Mouse (Mus musculus) layer of hippocampus, postnatal 14 days (tissue): Measurements from ENCODE around the gene Haspin. TPM values are rescaled to one million over a fixed set of nuclear protein-coding genes. Genes with fewer than 3 reads are reported as not detected.

Source experiments
- DNase-seq, 2 experiments: peaks; one replicate each; pipeline ENCODE4 v3.0.0; 2021 to 2022; ENCODE audit warnings: low spot score in 2 of 2, mixed read lengths in 1 of 2
- long read RNA-seq, 2 experiments: library from polyadenylated mRNA; stranded (forward); transcript quantifications; one replicate each; pipeline ENCODE4 v2.0.0; 2021
- total RNA-seq, 2 experiments: library from RNA; stranded (reverse); gene quantifications; 2 replicates each; pipeline ENCODE4 v1.2.3; 2021

The Haspin gene
- under 1 TPM; 0.31 to 0.74 TPM for total RNA-seq
- long read RNA-seq, experiment 1, result 0 reads
- long read RNA-seq, experiment 2, partial matches to known transcripts, result 0 of 1 reads
- long read RNA-seq, experiment 2, other reads (novel, unspliced or antisense), result 0 of 1 reads

DNA sequence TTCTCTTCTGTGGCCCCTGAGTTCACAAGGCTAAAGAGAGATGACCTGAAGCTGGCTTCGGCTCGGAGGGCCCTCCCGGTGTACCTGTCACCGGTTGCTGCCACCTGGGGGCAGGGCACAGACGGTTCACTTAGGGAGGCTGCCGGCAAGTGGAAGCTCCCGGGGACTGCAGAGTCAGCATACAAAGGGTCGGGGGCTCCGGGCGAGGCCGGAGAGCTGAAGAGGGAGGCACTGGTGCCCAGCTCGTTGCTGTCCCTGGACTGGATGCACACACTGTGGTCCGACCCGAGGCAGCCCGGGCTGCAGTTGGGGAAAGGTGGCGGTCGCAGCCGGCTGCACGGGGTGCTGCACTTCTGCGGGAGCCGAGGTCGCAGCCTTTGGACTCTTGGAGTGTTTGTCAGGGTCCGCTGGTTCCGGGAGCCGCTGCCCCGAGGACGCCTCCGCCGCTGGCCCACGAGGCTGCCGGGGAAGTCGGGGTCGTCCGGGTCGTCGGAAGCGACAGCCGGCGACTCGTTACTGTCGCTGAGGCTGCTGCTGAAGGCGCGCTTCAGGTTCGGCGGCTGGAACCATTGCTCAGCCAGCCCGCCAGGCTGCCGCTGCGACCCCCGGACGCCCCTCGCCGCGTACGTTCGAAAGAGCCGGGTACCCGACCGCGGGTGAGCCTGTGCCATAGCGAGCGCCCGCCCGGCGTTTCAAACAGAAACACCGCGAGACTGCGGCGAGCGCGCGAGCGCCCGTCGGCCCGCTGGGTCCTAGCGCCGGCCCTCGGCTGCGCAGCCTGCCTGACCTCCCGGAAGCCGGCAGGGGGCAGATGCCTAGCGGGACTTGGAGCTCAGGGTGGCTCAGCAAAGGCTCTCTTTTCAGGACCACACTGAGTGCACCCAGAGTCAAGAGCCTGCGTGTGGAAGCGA, at the start of gene Haspin:
Gene Haspin, minus strand, starts transcription at position 704 of the 911 bp plus-strand sequence.
- peak; percentile 88 for DNase-seq

DNA sequence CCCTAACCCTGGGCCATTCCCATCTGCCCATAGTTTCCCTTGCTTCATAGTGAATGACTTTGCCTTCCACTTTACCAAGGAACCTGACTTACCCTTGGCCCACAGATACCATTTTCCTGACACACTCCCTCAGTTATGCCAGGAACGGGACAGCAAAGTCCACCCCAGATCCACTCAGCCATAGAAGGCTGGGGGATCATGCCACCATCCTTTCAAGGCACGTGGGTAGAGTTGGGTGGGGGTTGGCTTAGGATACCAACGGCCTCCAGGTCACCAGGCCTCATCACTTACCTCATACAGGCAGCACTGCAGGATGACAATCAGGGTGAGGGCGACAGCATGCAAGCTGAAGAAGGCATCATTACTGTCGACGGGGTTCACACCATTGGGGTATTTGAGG, 49.1 kb upstream of the Haspin start:
- DNase-seq, result no peak

DNA sequence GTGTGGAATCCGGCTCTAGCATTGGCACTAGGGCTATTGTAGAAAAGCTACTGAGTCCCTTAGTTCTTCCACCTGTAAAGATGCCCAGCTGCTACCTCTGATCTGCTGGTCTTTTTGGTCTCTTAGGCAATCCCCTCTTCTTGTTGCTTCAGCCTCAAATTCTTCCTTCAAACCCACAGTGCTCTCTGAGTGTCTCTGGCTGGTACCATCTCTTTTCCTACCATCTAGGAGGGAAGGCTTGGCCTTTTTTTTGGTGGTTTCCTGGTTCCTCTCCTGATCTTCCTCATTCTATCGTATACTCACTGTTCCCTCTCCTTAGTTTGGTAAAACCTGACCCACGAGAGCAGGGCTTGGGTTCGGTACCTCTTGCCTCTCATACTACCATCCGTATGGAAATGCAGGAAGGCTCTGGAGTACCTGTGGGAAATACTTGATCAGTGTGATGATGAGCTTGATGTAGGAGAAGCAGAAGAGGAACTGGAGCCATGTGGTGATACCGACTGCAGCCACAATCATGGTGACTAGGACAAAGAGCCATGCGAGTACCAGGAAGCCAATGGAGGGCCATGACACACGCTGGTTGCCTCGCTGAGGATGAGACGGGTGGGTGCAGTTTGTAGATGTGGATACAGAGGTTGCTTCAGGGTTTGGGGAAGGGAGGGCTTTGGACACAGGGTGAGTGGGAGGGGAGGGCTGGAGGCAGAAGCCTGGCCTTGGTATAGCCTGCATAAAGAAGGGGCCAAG, 48.0 kb upstream of the Haspin start:
- DNase-seq, result no peak

DNA sequence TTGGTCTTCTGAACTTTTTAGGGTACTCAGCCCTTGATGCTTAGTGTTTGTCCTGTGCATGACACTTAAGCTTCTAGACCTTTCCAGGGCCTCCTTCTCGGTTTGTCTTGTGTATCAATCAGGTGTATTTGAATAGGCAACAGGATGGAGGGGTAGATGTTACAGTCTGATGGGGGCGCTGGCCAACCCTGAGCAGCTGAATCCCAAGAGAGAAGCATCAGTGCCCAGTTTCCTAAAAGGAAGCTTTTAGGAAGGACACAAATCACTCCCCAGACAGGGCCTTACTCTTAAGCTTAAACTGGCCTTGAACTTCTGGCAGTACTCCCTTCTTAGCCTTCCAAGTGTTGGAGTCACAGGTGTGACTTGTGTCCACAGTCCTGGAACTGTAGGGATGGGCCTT, 39.8 kb upstream of the Haspin start:
- no peak for DNase-seq

DNA sequence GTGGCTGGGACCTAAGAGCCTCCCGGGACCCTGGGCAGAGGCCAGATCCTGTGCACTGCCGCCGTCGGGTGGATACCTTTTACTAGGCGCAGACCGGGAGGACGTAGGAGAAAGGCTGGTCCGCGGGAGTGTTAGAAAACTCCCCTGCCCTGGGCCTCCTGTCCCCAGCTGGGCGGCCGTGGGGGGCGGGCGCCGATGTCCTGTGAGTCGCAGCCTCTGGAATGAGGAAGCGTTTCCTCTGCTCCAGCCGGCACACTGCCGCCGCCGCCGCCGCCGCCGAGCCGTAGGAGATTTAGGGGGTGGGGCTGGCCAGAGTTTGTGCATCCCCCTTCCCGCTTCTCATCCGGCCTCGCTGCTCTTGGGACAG, 39.4 kb upstream of the Haspin start:
- DNase-seq, result no peak

DNA sequence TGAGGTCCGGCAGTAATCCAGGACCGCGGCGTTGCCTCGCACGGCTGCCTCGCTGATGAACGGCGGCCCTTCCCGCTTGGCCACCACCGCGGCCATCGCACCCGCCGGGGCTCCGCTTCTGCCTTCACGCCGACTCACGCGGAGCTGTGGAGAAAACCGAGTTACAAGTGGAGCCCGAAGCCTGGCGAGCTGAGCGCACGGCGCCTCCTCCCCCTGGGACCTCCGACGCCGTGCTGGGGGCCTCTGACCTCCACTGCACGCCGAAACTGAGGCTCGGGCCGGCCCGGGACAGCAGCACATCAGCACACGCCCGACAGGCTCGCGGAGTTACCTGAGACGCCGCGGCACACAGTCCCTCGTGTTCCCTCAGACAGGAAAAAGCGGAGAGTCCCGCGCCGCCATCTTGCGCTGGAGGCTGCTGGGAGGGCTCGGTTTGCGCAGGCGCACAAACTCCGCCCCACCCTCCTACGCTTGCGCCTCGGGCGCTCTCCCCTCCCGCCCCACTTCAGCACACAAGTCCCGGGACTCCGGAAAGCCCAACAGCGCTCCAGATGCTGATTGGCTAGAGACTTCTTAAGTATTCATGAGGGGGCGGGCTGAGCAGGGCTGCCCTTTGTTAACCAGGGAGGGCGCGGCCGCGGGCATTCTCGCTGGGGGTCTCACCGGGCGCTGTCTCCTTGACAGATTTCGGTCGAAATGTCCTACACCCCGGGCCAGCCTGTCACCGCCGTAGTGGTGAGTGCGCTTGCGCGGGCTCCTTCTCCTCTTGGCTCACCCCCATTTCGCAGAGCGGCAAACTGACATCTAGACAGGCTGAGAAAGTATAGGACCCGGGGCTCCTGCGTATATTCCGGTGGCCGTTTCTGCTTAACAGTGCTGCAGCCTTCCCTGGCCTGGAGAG, 38.8 kb upstream of the Haspin start, which contains the start of the genes Emc6 and Tax1bp3:
Gene Emc6, minus strand, starts transcription at position 430 of the 901 bp plus-strand sequence.
Gene Tax1bp3, plus strand, starts transcription at position 476 of the 901 bp plus-strand sequence.
- DNase-seq, result peak; percentile 93 to 97

DNA sequence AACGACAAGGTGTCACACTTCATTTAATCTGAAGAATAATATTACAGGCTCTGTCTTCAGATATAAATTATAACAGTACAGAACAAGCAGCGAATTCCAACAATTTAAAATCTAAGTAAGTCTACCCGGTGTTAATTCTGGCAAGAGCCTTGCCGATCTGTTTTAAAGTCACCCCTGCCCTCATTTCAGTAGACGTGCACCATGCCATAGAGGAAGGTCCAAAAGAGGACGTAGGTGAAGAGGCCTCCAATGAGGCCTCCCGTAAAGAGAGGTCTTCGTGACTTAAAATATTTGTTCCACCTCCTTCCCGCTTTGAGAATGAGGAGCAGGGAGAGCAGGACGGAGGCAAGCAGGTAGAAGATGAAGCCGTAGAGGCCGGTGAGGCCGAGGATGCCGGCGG, 38.1 kb upstream of the Haspin start:
- no peak for DNase-seq

DNA sequence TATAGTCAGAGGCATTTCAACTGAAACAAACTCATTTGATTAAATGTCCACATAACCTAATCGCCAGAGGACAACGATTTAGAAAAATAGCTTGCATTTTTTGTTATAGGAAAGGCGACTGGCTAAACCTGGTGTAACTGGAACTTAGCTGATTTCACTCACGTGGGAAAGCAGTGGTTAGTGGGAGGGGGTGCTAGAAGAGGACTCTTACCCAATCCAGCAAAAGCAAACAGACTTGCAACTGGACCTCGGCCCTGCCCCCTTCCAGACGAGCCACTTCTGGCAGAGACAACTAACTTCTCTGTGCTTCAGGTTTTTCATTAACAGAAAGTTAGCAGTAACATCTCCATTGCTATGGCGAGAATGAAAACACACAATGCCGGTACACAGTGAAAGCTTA, 37.5 kb upstream of the Haspin start:
- DNase-seq, result no peak

DNA sequence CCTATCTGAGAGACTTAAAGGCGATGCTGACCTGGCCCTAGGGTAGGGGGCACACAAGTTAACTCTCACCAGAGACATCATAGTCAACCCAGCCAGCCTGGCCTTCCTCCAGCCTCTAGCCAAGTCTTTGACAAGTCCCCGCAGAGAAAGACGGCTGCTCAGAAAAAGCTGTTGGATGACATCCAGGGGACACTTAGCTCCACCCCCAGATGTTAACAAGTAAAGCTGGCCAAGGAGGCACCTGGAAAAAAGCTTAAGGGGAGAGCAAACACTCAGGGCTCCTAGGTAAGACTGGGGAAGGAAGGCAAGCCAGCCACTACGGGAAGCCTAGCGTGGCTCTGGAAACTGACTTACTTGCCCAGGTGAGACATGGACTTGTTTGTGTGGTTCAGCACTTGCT, 34.1 kb upstream of the Haspin start:
- DNase-seq, result no peak

DNA sequence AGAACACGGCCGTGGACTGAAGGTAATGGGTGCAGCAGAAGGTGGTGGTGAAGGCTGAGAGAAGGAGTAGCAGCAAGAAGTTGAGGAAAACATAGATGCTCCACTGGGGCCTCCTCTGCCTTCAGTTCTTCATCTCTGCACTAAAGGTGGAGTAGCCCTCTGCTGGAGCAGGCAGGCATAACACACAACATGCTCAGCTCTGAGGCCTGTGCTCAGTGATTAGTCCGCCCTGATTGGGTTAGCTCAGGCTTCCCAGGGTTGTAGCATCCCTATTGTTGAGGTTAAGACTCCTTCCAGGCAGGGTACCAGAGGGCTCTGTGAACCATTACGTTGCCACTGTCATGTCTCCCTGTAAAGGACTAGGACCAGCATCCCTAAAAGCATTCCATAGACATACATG, 31.1 kb upstream of the Haspin start:
- peak; percentile 47 to 65 for DNase-seq

DNA sequence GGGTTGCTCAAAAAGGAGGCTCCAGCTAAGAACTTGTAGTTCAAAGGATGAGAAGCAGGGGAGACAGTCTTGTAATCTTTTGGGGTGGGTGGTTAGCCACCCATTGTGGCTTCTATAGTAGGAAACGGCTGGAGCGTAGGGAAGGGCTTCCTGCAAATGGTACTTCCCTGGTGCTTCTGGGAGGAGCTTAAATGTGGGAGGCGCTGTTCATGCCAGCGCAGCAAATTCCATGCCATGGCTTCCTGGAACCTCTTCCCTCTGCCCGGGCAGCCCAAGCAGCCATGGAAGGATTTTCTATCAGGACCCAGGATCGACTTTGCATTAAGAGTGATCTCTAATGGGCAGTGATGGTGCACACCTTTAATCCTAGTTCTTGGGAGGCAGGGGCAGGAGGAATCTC, 30.5 kb upstream of the Haspin start:
- DNase-seq, result no peak

DNA sequence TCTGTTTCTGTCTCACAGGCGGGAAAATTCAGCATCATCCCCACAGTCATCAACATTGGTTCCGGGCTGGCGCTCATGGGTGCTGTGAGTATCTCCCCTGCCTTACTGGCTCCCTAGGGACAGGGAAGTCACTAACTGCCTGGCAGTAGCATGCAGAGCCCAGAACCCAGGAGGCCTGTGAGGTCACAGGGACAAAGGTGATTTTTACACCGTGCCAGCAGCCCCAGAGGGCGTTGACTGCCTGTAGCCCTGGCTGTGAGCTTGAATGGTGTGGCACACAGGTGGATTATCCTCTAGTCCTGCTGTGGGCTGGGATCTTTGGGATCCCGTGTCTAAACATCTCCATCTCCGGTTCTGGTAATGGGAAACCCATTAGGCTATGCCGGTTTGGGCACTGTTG, 30.0 kb upstream of the Haspin start:
- no peak for DNase-seq

DNA sequence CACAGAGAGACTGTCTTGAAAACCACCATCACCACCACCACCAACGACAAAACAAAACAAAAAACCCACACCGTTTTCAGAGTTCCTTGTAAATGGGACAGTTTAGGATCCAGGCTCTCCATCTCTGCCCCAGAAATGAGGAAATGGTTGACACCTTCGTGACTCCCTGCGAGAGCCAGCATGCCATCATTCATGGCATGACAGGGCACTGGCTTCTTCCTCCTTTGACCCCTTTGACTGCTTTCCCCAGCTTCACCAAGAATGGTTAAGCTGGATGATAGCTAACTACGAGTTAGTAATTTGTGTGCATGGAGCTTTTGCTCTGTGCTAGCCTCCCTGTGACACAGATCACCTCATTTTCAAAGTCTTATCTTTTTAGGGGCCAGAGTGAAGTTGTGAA, 24.2 kb upstream of the Haspin start:
- no peak for DNase-seq

DNA sequence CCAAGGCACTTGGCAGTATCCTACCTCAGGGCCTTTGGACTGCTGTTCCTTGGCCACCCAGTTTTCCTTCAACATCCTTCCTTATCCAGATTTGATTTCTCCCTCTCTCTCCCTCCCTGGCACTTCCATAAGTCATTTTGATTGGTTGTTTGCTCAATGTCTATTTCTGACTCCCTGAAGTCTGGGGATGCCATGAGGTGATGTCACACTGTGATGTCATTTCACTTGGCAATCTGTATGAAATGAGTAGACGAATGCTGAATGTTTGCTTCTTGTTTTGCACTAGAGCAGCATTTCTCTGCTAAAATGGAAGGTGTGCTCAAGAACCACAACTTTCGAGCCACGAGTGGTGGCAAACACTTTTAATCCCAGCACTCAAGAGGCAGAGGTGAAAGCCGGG, 23.5 kb upstream of the Haspin start:
- DNase-seq, result no peak

DNA sequence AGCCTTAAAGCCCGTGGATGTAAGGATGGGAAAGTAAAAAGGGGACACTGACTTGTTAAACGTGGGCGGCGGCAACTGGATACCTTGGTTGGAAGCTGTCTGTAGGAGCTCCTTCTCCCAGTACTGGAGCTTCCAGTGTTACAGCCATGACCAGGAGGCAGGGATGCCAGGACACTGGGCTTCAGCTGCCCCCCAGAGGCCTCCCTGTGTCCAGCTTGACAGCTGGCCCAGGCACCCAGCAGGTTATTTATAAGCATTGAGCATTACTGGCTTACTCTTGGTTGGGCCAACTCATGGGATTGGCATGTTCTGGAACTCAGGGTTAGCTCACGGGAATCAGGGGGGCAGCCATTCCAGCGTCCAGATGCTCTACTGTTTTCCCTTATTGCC, 22.7 kb upstream of the Haspin start:
- no peak for DNase-seq

DNA sequence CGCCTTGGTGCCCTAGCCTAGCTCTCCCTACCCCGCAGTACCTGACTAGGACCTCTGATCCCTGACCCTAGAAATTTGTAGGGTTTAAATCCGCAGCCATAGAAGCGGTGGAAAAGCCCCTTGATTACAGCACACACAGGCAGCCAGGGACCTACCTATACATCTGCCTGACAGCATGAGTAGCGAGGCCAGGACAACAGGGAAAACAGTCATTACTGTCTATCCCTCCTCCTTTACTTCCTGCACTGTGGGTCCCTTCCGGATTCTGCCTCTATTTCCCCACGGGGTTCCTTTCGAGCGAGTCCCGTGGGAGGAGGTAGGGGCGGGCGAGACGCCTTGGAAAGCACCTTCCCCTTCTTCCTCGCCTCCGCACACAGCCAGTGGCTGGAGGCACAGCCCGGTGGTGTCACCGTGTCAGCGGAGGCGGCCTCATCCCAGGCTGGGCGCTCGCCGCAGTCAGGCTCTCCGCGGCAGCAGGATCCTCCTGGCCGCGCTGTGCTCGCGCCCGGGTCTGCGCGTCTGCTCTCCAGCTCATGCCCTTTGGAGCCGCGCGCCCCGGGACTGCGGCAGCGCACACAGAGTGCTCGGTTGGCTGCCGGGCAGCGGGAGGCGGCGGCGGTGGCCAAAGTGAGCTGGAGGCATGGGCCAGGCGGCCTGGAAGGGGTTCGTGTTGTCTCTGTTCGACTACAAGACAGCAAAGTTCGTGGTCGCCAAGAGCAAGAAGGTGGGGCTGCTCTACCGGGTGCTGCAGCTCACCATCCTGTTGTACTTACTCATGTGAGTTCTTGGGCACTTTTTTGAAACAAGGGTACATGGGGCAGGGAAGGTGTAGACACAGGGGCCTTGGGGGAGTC, 22.1 kb upstream of the Haspin start, which contains the start of gene P2rx5:
Gene P2rx5, plus strand, starts transcription at position 465 of the 854 bp plus-strand sequence.
- DNase-seq, result no peak

DNA sequence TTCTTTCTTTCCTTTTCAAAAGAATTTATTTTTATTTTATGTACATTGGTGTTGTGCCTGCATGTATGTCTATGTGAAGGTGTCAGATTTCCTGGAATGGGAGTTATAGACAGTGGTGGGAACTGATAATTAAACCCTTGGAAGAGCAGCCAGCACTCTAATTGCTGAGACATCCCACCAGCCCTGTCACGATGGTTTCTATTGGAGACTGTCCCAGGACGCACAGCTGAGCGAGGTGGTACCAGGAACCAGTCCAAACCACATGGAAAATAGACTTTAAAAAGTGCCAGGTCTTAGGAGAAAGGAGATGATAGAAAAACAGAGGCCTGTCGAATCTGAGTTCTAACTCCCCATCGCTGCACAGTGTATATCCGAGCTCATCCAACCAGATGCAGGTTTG, 17.0 kb upstream of the Haspin start:
- peak in 1 of 2 experiments; percentile 61 for DNase-seq

DNA sequence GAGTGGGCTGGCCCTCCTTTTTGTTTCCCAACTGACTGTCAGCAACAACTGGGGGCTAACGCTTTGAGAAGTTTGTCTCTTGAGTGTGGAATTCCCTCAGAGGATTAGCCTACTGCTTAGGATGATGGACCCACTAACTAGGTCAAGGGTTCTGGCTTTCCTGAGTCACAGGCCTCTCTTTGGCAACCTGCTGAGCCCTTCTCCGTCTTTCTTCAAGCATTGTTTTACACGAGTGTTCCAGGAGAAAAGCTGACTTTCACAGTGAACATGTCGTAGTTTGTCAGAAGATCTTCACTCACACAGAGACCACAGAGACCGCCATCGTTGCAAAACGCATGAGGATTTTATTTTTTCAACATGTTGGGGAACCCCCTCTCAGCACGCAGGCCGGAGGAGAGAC, 10.1 kb upstream of the Haspin start:
- DNase-seq, result no peak

DNA sequence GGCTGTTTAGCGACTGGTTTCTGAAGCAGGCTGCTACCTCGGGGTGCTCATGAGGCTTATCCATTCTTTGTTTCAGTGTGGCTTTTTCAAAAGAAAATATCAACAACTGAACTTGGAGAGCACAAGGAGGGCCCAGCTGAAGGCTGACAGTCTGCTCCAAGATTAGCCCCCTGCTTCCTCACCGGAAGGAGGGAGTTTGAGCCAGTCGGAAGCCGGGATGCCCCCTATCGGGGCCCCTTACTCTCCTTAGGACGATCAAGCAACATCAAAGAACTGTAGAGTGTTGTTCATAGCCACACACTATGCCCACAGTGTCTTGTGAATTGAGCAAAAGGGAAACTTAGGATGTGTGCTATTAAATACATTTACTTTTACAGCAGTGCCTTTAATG, 8.9 kb upstream of the Haspin start:
- no peak for DNase-seq
